Mouse (Mus musculus) heart, embryonic 14.5 days (tissue): ENCODE results near the gene Mcm8. TPM values are rescaled to one million over a fixed set of nuclear protein-coding genes. Genes with fewer than 3 reads are reported as not detected.

Experiments used
- ATAC-seq: fragments of 200-750 bp; cut with Nextera tagmentation; 2 replicates; pipeline ENCODE4 v1.8.0; 2017; ENCODE audit warnings: low read depth, moderate TSS enrichment; ENCODE audit not compliant: insufficient number of reproducible peaks, insufficient read depth, low FRiP score
- H3K27ac ChIP-seq, 2 experiments: fragments of 200-500 bp in 1 of 2; fragments of 300-500 bp in 1 of 2; sonication (generic) in 1 of 2; replicated peaks in 1 of 2; 2 replicates each; pipeline ENCODE4 v1.5.1; 2012 to 2014; ENCODE audit warnings: low read depth in 2 of 2, low read length in 2 of 2, control low read depth in 1 of 2, mild to moderate bottlenecking in 1 of 2, mixed read lengths in 1 of 2; ENCODE audit not compliant: control insufficient read depth in 1 of 2, insufficient read depth in 1 of 2
- H3K27me3 ChIP-seq: fragments of 300-500 bp; sonication (generic); 2 replicates; pipeline ENCODE4 v1.6.1; 2014; ENCODE audit warnings: mild to moderate bottlenecking, low read length, control low read depth; ENCODE audit not compliant: control insufficient read depth, insufficient read depth
- H3K36me3 ChIP-seq: fragments of 300-500 bp; sonication (generic); 2 replicates; pipeline ENCODE4 v1.6.1; 2014; ENCODE audit warnings: mild to moderate bottlenecking, control low read depth, low read length, mixed read lengths; ENCODE audit not compliant: control insufficient read depth, insufficient read depth
- H3K4me1 ChIP-seq, 2 experiments: fragments of 200-500 bp in 1 of 2; fragments of 300-500 bp in 1 of 2; sonication (generic) in 1 of 2; 2 replicates each; pipeline ENCODE4 v1.6.1; 2012 to 2014; ENCODE audit warnings: low read length in 2 of 2, control low read depth in 1 of 2, mixed read lengths in 1 of 2; ENCODE audit not compliant: control insufficient read depth in 2 of 2, insufficient read depth in 2 of 2
- H3K4me2 ChIP-seq: fragments of 300-500 bp; sonication (generic); 2 replicates; pipeline ENCODE4 v1.6.1; 2014; ENCODE audit warnings: mild to moderate bottlenecking, low read length
- H3K4me3 ChIP-seq, 2 experiments: fragments of 200-500 bp in 1 of 2; fragments of 300-500 bp in 1 of 2; sonication (generic) in 1 of 2; 2 replicates each; pipeline ENCODE4 v1.5.1; 2012 to 2014; ENCODE audit warnings: low read length in 2 of 2, mild to moderate bottlenecking in 2 of 2, control low read depth in 1 of 2, low read depth in 1 of 2, moderate library complexity in 1 of 2; ENCODE audit not compliant: control insufficient read depth in 1 of 2, insufficient read depth in 1 of 2
- H3K9ac ChIP-seq: fragments of 300-500 bp; sonication (generic); 2 replicates; pipeline ENCODE4 v1.6.1; 2014; ENCODE audit warnings: mild to moderate bottlenecking, low read length
- H3K9me3 ChIP-seq: fragments of 300-500 bp; sonication (generic); 2 replicates; pipeline ENCODE4 v1.6.1; 2016; ENCODE audit warnings: low read length, control low read depth; ENCODE audit not compliant: control insufficient read depth
- WGBS: fragments of 180-500 bp; shearing (Covaris S2); extraction: QIAGEN DNeasy Blood & Tissue Kit; methylation state at CpG from one replicate; pipeline ENCODE4 v1.1.7; 2014; 5-methylcytosine and 5-hydroxymethylcytosine counted together
- polyA plus RNA-seq: library from polyadenylated mRNA; unstranded; fragments of >200 nt; fragmentation: Nextera tagmentation; extraction: Ambion mirVana; gene quantifications from 2 replicates; pipeline ENCODE4 v1.2.1, GENCODE M21; 2014

Gene Mcm8
- polyA plus RNA-seq = 7.8 and 8.1 TPM in 2 replicates

DNA sequence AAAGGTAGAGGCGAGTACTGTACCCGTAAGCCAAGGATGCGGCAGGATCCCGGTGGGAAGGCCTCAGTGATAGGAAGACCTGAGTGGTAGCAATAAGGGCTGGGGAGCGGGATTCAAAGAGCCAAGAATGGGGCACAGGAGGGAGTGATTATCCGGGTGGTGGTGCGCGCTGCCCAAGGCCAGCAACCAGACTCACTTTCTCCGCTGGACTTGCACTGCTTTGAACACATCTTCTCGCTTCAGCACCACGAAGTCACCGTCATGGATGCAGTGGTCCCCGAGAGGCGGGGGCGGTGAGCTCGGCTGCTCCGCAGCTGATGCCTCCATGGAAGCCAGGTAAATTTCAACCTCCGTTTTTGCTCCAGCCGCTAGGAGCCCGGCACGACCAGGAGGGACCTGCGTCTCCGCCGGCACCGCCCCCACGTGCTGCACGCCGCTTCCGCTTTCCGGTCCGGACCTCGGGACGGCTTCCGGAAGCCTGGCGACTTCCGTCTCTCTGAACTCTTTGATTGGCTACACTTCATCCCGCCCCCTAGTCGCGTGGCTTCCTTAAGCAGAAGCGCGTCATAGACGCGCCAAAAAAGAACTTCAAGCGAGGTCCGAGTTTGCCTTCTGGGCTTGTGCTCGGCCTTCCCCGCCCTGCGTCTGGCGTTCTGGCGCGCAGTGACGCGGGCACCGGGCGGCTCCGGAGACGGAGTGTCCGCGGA is at the start of gene Mcm8, which contains the start of gene Trmt6:
TSS of gene Mcm8 (plus strand) at position 534 of the 707 bp plus-strand sequence.
TSS of gene Trmt6 (minus strand) at position 448 of the 707 bp plus-strand sequence.
- peaks cover 24% of the 10 kb centered on the region for H3K36me3 ChIP-seq
- peak within 1 kb of the TSS; percentile 44 to 82 for H3K27ac ChIP-seq
- ATAC-seq = peak; percentile 98
- WGBS = under 1% methylated on average over 56 of the region's 59 CpGs
- H3K4me3 ChIP-seq = peak within 1 kb of the TSS; percentile 61 to 86
- H3K9me3 ChIP-seq = no peaks in the 10 kb centered on the region
- H3K9ac ChIP-seq = peak within 1 kb of the TSS; percentile 88
- H3K4me1 ChIP-seq = peaks cover 2 to 13% of the 10 kb centered on the region in 2 experiments
- no peaks in the 10 kb centered on the region for H3K27me3 ChIP-seq
- peak within 1 kb of the TSS; percentile 84 for H3K4me2 ChIP-seq

DNA sequence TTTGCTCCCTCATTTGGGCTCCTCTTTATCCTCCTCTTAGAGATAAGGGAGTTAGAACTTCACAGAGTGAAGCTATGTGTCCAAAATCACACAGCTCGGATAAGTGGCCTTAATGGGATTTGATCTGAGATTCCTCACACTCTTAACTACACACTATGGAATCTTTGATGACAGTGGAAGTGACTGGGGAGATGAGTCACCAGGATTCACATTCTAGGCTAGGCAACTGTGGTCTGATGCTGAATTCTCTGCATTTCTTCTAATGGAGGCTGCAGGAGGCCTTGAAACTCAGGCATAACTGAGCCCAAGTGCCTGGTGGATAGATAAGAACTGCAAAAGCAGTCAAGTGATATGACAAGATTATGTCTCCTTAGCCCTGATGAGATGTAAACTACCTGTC is 45.1 kb upstream of the Mcm8 start:
- Histone ChIP-seq H3K4me1 (no peaks in the 10 kb centered on the region), H3K27ac (no peak overlapping the region), H3K9ac (no peak overlapping the region), H3K27me3 (no peaks in the 10 kb centered on the region), H3K36me3 (no peaks in the 10 kb centered on the region), H3K9me3 (no peaks in the 10 kb centered on the region), H3K4me2 (no peak overlapping the region), H3K4me3 (no peak overlapping the region)
- ATAC-seq = no peak
- 14% methylated on average over 1 of the region's 1 CpGs for WGBS

DNA sequence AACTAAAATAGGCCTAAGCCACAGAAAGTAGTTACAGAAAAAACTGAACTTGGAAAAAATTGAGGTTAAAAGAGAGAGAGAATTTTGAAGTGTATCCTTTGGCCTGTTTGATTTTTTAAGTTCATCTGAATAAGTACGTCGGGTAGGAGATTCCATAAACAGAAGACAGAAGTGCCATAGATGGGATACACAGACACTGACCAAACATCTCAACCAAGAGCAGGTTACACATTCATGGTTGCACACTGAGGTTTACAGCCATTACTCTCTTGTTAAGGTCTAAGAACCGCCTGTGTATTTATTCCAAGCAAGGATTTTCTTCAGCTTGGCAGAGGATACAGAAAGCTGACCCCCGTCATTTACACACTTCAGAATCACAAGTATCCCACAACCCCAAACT is 35.0 kb upstream of the Mcm8 start, which contains the start of gene Chgb:
TSS of gene Chgb (plus strand) at position 301 of the 400 bp plus-strand sequence.
- no peak within 1 kb of the TSS for H3K27ac ChIP-seq
- H3K9ac ChIP-seq = no peak within 1 kb of the TSS
- ATAC-seq = no peak
- peaks cover 0 to 4% of the 10 kb centered on the region in 2 experiments; a peak in 2 of 4 replicates for H3K4me1 ChIP-seq
- WGBS = 11% methylated on average over 4 of the region's 4 CpGs
- H3K4me3 ChIP-seq = peak within 1 kb of the TSS; percentile 26 to 42
- peak within 1 kb of the TSS; percentile 79 for H3K4me2 ChIP-seq
- no peaks in the 10 kb centered on the region for H3K36me3 ChIP-seq
- H3K27me3 ChIP-seq = peaks cover 19% of the 10 kb centered on the region
- no peaks in the 10 kb centered on the region for H3K9me3 ChIP-seq

DNA sequence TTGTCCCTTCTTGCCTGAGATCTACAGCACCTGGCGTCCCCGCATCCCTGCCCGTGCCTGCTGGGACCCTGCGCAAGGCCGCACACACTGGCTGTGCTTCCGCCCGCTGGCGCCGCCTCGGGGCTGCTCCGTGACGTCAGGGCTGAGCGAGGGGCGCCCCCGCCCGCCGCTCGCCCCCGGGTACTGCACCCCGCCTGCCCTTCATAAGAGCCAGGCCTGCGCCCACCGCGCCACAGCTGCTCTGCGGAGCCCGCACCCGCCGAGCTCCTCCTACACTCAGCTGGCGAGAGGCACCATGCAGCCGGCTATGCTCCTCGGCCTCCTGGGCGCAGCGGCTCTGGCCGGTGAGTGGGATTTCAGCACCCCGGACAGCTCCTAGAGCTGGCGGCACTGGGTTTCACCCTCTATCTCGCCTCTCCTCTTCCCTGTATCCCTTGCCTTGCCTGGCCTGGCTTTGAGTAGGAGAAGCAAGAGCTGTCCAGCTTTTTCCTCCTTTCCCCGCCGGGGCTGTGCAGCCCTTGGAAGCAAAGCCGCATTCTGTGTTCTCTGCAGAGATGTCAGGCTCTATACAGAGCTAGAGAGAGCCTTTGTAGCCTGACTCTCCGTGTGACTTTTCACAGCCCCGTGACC is 34.4 kb upstream of the Mcm8 start:
- Histone ChIP-seq H3K4me3 (peak overlapping the region; percentile 26 to 42), H3K9ac (no peak overlapping the region), H3K36me3 (no peaks in the 10 kb centered on the region), H3K27ac (no peak overlapping the region), H3K9me3 (no peaks in the 10 kb centered on the region), H3K27me3 (peaks cover 19% of the 10 kb centered on the region), H3K4me2 (peak overlapping the region; percentile 79), H3K4me1 (peaks cover 0 to 4% of the 10 kb centered on the region in 2 experiments; a peak in 2 of 4 replicates)
- ATAC-seq = peak; percentile 96
- WGBS = under 1% methylated on average over 40 of the region's 41 CpGs

DNA sequence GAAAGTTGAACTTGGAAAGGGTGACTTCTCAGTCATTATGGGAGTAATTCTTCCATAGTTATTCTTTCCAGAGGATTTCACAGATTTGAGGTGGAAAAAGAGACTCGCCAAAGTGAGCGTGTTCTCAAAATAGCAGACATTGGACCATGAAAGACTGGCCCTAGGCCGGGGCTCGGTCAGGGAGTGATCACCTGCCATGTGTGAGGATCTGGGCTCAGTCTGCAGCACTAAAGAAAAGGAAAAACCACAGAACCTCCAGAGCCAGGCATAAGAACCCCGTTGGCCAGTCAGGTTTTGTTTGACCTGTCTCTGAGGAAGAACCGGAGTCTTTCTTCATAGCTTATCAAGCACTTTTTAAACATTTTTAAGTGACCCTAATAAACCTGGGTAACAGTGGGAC is 31.9 kb upstream of the Mcm8 start:
- H3K36me3 ChIP-seq = no peaks in the 10 kb centered on the region
- H3K9ac ChIP-seq = no peak overlapping the region
- no peak overlapping the region for H3K27ac ChIP-seq
- no peak overlapping the region for H3K4me2 ChIP-seq
- ATAC-seq = no peak
- H3K4me3 ChIP-seq = no peak overlapping the region
- 71% methylated on average over 6 of the region's 6 CpGs for WGBS
- peaks cover 0 to 4% of the 10 kb centered on the region in 2 experiments; a peak in 2 of 4 replicates for H3K4me1 ChIP-seq
- peaks cover 19% of the 10 kb centered on the region for H3K27me3 ChIP-seq
- no peaks in the 10 kb centered on the region for H3K9me3 ChIP-seq

DNA sequence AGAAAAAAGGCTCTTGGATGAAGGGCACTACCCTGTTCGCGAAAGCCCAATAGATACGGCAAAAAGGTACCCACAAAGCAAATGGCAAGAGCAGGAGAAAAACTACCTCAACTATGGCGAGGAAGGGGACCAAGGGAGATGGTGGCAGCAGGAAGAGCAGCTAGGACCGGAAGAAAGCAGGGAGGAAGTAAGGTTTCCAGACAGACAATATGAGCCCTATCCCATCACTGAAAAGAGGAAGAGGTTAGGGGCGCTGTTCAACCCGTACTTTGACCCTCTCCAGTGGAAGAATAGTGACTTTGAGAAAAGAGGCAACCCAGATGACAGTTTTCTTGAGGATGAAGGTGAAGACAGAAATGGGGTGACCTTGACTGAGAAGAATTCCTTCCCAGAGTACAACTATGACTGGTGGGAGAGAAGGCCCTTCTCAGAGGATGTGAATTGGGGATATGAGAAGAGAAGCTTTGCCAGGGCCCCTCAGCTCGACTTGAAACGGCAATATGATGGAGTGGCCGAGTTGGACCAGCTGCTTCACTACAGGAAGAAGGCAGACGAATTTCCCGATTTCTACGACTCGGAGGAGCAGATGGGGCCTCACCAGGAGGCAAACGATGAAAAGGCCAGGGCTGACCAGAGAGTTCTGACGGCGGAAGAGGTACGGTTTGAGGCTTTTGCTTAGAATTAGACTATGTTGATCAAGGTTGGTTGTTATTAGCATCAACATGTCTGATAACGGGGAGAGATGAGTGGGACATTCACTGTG is 22.3 kb upstream of the Mcm8 start:
- ATAC-seq = no peak
- no peak overlapping the region for H3K27ac ChIP-seq
- no peaks in the 10 kb centered on the region for H3K27me3 ChIP-seq
- H3K4me3 ChIP-seq = no peak overlapping the region
- no peaks in the 10 kb centered on the region for H3K4me1 ChIP-seq
- H3K9me3 ChIP-seq = no peaks in the 10 kb centered on the region
- 77% methylated on average over 19 of the region's 19 CpGs for WGBS
- no peak overlapping the region for H3K4me2 ChIP-seq
- H3K36me3 ChIP-seq = no peaks in the 10 kb centered on the region
- no peak overlapping the region for H3K9ac ChIP-seq

DNA sequence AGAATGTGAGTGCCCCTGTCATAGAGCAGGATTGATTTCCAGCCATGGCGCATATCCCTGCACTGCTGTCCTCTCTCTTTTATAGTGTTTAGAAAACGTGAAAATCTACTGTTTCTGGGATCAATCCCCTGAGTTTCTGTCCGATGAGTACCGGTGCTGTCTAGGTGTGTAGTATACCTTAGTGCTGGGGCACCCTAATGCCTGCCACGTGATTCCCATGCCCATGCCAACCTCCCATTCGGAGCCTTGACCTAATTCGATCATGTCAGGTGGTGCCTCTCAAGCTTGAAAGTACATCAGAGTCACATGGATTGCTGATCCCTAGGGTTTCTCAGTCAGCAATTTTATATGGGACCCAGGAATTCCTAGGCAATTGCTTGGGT is 21.7 kb upstream of the Mcm8 start:
- 77% methylated on average over 7 of the region's 7 CpGs for WGBS
- no peak overlapping the region for H3K4me2 ChIP-seq
- H3K9ac ChIP-seq = no peak overlapping the region
- ATAC-seq = no peak
- H3K4me1 ChIP-seq = no peaks in the 10 kb centered on the region
- no peak overlapping the region for H3K4me3 ChIP-seq
- no peaks in the 10 kb centered on the region for H3K36me3 ChIP-seq
- no peaks in the 10 kb centered on the region for H3K27me3 ChIP-seq
- no peak overlapping the region for H3K27ac ChIP-seq
- H3K9me3 ChIP-seq = no peaks in the 10 kb centered on the region
